Mouse (Mus musculus) cerebellum, adult 2 months (tissue): ENCODE measurements at regions not wholly inside any gene's neighbourhood (a gene's known extent, or its start where the extent isn't known, plus 50 kb on each side); places are given as distances from the start of the nearest gene placed in this dataset.

Experiments
- CTCF ChIP-seq: fragments of 200-500 bp; IDR thresholded peaks from 2 replicates; pipeline ENCODE4 v1.5.1; 2011; ENCODE audit warnings: low read depth, mild to moderate bottlenecking, control low read depth, low read length, moderate library complexity, borderline replicate concordance; ENCODE audit not compliant: insufficient read depth
- POLR2A ChIP-seq: fragments of 200-500 bp; IDR thresholded peaks from 2 replicates; pipeline ENCODE4 v1.6.1; 2011; ENCODE audit warnings: low read length, control low read depth, borderline replicate concordance; ENCODE audit not compliant: insufficient read depth

DNA sequence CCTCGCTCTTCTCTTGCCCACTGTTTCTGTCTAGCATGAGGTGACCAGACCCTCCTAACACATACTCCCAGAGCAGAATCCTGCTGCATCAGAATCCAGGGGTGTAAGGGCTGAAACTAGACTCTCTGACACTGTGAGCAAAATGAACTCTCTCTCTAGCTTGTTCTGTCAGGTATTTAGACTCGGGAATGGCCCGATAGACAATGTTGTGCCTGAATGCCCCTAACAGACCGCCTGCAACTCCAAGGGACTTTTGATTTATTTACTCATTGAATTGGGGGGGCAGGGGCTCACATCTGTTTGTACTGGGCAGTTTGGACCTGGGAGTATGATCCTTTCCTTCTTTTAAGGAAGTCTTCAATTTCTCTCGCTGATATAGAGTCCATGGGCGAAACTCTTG is 469.3 kb upstream of the Trpc7 start:
- no peak for TF ChIP-seq CTCF
- no peak for TF ChIP-seq POLR2A
